Mouse (Mus musculus) right cerebral cortex, postnatal 10 days (tissue): ENCODE results near the gene Dctn2.
"Not testable (repeated sequence)": the region's sequence is repeated elsewhere in the genome, so short reads cannot be mapped to it uniquely, and the experiment has no call there.

Source experiments
- DNase-seq, 2 experiments: peaks; one replicate each; pipeline ENCODE4 v3.0.0; 2021; ENCODE audit warnings: low spot score in 2 of 2

Dctn2 gene

DNA sequence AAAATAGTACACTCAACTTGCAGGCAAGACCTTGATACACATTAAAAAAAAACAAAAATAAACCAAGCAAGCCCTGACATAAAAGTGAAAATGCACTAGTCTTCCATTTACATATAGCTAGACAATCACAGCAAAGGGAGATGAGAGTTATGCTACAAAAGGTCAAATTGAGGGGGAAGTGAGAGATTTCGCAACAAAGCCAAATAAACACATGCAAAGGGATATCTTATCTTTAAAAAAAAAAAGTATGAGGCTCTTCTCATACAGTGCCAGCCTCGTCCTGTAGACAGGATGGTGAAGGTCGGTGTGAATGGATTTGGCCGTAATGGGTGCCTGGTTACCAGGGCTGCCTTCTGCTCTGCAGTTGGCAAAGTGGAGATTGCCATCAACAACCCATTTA lies 46.7 kb downstream of the Dctn2 start:
- DNase-seq, result no peak

DNA sequence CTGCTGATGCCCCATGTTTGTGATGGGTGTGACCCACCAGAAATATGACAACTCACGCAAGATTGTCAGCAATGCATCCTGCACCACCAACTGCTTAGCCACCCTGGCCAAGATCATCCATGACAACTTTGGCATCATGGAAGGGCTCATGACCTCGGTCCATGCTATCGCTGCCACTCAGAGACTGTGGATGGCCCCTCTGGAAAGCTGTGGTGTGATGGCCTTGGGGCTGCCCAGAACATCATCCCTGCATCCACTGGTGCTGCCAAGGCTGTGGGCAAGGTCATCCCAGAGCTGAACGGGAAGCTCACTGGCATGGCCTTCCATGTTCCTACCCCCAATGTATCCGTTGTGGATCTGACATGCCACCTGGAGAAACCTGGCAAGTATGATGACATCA lies 47.3 kb downstream of the Dctn2 start:
- not testable (repeated sequence) for DNase-seq

DNA sequence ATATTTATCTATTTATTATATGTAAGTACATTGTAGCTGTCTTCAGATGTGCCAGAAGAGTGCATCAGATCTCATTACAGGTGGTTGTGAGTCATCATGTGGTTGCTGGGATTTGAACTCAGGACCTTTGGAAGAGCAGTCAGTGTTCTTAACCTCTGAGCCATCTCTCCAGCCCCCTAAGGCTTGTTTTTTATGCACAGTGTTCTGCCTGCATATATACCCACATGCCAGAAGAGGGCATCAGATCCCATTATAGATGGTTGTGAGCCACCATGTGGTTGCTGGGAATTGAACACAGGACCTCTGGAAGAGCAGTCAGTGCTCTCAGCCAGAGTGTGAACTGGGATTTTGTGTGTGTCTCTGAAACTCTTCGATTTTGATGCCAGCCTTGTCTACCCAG lies 48.8 kb downstream of the Dctn2 start:
- not testable (repeated sequence) for DNase-seq

DNA sequence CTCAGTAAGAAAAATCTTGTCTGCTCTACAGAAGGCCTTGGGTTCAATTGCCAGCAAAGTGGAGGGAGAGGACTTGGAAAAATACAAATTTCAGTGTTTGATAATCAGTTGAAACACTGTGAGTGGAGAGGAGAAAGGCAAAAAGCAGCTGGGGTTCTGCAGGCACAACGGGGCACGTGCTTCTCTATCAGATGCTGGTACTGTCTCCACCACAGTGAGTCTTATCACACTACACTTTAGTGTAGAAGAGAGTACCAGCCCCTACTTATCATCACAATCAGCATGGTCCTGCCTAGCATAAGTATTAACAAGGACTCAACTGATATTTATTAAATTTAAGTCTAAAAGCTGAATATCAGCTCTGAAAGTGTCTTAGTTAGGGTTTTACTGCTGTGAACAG lies 51.1 kb downstream of the Dctn2 start:
- no peak for DNase-seq

DNA sequence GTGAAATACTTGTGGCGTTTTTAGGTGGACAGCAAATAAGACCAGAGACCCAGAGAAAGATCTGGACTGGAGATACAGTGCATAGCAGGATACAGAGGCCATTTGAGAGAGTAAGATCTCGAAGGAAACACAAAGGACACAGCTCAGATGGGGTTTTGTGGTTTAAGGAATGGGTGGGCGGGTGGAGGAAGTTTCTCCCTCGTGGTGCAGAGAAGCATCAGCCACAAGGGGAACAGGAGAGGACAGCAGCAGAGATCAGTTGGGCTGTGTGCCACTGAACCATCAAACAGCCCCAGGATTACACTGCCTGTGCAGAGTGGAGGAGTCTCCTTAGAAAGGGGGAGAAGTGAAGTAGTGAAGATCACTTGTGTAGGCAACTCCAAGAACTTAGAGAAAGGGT lies 51.8 kb downstream of the Dctn2 start:
- no peak for DNase-seq

DNA sequence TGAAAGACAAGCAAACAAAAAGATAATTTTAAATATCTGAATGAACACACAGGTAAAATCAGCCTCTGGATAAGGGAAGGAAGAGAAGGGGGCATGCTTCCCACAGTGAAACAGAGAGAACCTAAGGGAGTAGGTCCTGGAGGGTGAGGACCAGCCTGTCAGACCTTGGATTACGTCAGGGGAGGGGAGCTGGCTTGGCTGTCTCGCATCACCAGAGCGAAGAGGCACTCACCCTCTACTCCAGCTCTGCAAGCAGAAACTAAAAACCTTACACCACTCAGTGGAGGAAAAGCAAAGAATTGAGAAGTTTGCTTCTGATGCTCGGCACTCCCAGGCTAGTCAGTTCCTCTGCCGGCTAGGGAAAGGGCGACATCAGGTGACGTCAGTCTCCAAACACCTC lies 53.8 kb downstream of the Dctn2 start:
- no peak for DNase-seq

DNA sequence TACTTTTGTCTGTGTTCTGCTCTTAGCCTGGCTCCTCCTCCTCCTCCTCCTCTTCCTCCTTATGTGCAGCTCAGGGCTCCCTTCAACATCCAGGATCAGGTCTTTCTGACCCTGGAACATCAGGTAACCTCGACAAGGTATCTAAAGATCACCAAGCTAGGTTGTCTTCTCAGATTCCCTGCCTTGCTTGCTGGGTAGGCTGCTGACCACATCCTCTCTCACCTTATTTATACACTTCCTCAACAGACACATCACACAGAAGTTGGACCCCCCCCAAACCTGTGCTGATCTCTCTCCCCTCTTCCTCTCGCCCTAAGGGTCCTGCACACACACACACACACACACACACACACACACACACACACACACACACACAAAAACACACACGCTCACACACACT lies 55.5 kb downstream of the Dctn2 start, which contains the start of gene Arhgap9:
Arhgap9 (plus strand) TSS at position 344 of the 400 bp plus-strand sequence.
- DNase-seq, result no peak

DNA sequence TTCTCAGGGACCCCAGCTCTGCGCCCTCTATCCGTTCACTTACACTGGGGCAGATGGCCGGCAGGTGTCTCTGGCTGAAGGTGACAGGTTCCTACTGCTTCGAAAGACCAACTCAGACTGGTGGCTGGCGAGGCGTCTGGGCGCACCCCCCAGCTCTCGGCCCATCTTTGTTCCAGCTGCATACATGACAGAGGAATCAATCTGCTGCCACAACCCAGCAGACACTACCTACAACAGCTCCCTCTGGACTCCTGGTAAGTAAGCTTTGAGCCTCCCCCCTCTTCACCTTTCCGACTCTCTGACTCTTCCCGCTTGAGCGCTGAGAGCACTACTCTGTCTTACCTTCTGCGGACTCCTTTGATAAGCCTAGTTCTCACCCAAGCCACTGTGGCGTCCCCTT lies 56.0 kb downstream of the Dctn2 start:
- DNase-seq, result no peak

DNA sequence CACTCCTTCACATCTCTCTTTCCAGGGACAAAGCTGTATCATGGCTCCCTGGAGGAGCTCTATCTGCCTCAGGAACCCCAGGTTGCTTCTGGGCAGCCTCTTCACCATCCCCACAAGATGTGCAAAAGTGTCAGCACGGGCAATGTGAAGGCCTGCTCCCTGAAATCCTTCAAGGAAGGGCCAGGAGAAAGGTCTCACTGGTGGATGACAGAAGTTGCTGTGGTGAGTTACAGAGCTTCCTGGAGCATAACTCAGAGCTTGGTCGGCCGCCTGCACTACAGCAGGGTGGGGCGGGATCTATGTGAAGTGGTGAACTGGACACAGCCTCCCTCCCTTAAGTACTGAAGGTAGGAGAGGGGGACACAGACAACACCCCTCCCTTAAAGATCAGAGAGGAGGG lies 56.5 kb downstream of the Dctn2 start:
- no peak for DNase-seq

DNA sequence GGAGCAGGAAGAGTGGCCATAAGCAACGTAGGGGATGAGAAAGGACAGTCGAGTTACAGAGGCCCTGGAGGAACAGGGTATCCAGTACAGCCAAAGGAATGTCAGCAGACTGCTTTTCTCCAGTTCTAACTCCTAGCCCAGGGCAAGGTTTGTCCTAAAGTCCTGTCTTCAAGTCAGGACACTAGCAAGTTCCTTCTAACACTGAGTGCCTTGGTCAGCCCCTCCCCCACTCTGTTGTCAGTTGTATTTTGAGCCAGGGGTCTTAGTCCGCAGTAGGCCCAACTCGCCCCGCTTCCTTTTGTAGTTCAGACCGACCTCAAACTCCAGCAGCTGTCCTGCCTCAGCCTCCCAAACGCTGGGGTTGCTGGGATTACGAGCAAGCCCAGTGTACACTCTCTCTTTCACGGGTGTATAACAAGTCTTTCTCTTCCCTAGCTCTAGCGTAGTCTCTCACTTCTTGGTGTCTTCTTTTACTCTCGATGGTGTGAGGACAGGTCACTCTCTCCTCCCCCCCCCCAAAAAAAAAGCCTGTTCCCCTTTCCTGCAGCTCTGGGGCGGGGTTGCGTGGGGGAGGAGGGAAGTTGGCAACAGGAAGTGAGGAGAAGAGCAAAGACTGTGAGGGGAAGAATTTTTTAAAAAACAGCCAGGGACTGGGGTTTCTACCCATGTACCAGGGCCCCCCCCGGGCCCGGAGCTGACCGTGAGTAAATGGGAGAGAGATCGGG lies 57.1 kb downstream of the Dctn2 start:
- no peak for DNase-seq

DNA sequence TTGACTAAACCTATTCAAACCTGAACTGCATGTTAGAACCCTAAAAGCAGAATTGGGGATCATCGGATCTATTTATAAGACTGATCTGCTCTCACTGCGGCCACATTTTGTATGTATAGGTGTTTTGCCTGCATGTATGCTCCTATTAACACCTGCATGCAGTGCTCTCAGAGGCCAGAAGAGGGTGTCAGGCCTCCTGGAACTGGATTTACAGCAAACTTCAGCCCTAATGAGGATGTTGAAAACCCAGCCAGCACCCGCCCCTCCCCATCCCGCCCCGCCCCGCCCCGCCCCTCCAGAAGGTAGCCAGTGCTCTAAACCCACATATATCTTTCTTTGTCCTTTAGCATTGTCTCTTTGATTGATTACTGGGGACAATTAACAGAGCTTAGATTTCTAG lies 58.3 kb downstream of the Dctn2 start:
- peak in 1 of 2 experiments; percentile 53 for DNase-seq

DNA sequence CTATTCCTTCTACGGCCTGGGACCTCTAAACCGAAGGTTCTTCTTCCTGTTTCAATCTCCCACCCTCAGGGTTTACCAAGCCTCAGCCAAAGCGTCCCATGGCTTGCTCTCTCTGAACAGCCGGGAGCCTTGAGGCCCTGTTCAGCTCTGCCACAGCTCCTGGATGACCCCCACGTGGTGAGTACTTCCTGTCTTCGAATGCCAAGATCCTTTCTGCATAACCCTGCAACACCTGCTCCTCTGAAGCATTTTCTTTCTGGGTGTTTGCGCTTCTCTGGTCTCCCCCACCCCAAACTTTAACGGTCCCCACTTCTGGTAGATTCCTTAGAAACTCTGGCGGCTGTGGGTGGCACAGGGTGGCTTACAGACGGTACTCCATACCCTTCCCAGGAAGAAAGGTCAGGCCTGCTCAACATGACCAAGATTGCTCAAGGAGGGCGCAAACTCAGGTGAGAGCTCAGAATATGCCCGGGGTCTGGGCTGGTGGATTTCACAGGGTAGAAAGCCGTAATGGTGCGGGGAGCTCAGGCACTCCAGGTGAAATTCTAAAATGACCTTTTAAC lies 59.4 kb downstream of the Dctn2 start:
- DNase-seq, result no peak

DNA sequence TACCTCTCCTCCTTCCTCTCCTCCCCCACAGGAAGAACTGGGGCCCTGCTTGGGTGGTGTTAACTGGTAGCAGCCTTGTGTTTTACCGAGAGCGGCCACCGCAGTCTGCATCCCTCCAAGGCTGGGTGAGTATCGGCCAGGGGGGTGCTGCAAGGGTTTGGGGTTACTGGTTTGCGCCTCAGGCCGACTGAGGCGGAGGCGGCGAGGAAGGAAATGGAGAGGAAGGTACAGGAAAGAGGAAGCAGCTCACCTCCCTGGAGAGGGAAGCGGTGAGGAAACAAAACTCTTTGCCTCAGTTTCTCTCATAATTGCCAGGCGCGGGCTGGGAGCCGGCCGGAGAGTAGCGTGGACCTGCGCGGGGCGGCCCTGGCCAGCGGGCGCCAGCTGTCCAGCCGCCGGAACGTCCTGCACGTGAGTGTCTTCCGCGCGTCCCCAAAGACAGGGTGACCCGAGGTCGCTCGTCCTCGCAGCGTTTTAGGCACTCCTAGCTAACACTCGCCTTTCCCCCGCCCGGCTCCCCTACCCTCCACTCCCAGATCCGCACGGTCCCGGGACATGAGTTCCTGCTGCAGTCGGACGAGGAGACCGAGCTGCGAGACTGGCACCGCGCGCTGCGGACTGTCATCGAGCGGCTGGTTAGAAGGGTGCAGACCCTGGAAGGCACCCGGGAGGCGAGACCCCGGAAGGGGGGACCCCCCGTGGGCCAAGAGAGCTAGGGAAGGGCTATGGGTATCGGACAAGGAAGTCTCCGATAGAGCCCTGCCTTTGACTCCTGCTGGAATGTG lies 60.0 kb downstream of the Dctn2 start:
- DNase-seq, result peak in 1 of 2 experiments; percentile 24

DNA sequence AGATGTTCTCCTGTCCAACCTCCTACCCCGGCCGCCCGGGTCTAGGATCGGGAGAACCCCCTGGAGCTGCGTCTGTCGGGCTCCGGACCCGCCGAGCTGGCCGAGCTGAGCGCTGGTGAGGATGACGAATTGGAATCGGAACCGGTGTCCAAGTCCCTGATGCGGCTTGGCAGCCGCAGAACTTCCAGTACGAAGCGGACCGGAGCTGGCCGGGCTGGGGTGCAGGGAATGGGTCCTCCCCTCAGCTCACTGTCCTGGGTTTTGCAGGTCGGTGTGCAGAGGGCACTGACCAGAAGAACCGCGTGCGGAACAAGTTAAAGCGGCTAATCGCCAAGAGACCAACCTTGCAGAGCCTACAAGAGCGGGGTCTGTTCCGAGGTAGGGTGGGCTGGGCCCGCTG lies 60.7 kb downstream of the Dctn2 start:
- DNase-seq, result no peak

DNA sequence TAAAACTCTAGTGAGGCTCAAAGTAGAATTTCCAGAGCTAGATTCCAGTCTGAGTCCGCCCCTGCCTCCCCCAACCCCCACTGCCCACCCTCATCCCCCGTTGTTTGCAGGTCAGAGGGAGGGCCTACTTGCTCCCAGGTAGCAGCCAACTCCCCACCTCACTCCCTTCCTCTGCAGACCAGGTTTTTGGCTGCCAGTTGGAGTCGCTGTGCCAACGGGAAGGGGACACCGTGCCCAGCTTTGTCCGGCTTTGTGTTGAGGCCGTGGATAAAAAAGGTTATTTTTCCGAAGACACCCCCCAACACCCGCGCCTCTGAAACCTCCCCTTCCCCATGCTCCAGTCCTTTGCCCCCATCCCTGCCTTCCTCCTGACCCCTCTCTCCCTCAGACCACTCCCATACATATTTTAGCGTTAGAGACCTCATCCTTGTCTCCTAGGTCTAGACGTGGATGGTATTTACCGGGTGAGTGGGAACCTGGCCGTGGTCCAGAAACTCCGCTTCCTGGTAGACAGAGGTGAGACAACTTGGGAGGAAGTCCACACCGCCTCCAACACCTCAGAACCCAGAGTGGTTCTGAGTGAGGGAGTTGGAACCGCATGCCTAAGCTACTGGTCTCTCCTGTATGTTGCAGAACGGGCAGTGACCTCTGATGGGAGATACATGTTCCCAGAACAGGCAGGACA lies 61.4 kb downstream of the Dctn2 start:
- peak in 1 of 2 experiments; percentile 26 for DNase-seq

DNA sequence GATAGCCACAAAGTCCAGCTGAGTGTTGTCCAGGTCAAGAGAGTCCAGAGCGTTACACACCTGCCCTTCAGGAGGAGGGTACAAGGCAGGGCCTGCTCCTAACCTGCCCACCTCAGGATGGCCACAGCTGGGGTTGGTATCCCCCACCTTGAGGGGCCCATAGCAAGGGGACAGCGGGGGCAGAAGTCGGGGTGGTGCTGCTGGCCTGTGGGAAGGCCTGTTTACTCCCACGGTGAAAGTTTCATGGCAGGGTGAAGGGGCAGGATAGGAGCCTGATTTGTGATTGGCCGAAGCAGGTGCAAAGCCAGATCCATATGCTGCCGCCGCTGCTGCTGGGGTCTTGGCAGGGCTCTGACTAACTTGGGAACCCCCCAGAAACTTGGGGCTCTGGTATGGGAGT lies 64.0 kb downstream of the Dctn2 start:
- DNase-seq, result no peak
